Mouse (Mus musculus) myocyte (in vitro differentiated cells): ENCODE data around the gene Ccdc96. TPM values are rescaled to one million over a fixed set of nuclear protein-coding genes. Genes with fewer than 3 reads are reported as not detected.

ENCODE experiments used
- H3K27me3 ChIP-seq: one replicate; pipeline ENCODE4 v1.6.1; 2011; ENCODE audit not compliant: control insufficient read depth, insufficient read depth, insufficient read length
- H3K36me3 ChIP-seq: one replicate; pipeline ENCODE4 v1.6.1; 2011; ENCODE audit not compliant: control insufficient read depth, insufficient read depth
- H3K4me2 ChIP-seq: one replicate; pipeline ENCODE4 v1.6.1; 2011; ENCODE audit warnings: low read depth, control low read depth
- H3K4me3 ChIP-seq: one replicate; pipeline ENCODE4 v1.5.1; 2011; ENCODE audit warnings: mild to moderate bottlenecking, control low read depth, moderate library complexity
- H3K79me2 ChIP-seq: one replicate; pipeline ENCODE4 v1.6.1; 2011; ENCODE audit not compliant: control insufficient read depth, insufficient read depth
- H3ac ChIP-seq: one replicate; pipeline ENCODE4 v1.6.1; 2011; ENCODE audit not compliant: control insufficient read depth, insufficient read length
- CEBPB ChIP-seq: IDR thresholded peaks from 2 replicates; pipeline ENCODE4 v1.6.1; 2011; ENCODE audit warnings: mild to moderate bottlenecking, moderate library complexity; ENCODE audit not compliant: poor library complexity, insufficient read depth, severe bottlenecking
- E2F4 ChIP-seq: IDR thresholded peaks from one replicate; pipeline ENCODE4 v1.6.1; 2011; ENCODE audit warnings: mild to moderate bottlenecking, control low read depth, moderate library complexity; ENCODE audit not compliant: insufficient read depth
- MAX ChIP-seq: IDR thresholded peaks from one replicate; pipeline ENCODE4 v1.6.1; 2011; ENCODE audit warnings: low read depth, mild to moderate bottlenecking, control low read depth
- MYOD1 ChIP-seq, 3 experiments: IDR thresholded peaks; one replicate each; pipeline ENCODE4 v1.6.1; 2011; ENCODE audit warnings: control low read depth in 2 of 3, low read depth in 2 of 3, mild to moderate bottlenecking in 2 of 3, moderate library complexity in 1 of 3; ENCODE audit not compliant: insufficient read length in 2 of 3, control insufficient read depth in 1 of 3
- MYOG ChIP-seq, 3 experiments: IDR thresholded peaks; one replicate each; pipeline ENCODE4 v1.6.1; 2011; ENCODE audit warnings: control low read depth in 2 of 3, low read depth in 2 of 3, mild to moderate bottlenecking in 2 of 3; ENCODE audit not compliant: insufficient read length in 2 of 3, control insufficient read depth in 1 of 3, insufficient read depth in 1 of 3
- POLR2A ChIP-seq: IDR thresholded peaks from one replicate; pipeline ENCODE4 v1.6.1; 2011; ENCODE audit warnings: low read depth, mild to moderate bottlenecking, control low read depth, moderate library complexity; ENCODE audit not compliant: insufficient read length
- POLR2AphosphoS2 ChIP-seq: IDR thresholded peaks from one replicate; pipeline ENCODE4 v1.6.1; 2011; ENCODE audit warnings: low read depth, control low read depth; ENCODE audit not compliant: insufficient read length
- REST ChIP-seq: IDR thresholded peaks from one replicate; pipeline ENCODE4 v1.6.1; 2011; ENCODE audit warnings: mild to moderate bottlenecking, control low read depth, moderate library complexity; ENCODE audit not compliant: insufficient read depth, insufficient read length
- SRF ChIP-seq: IDR thresholded peaks from one replicate; pipeline ENCODE4 v1.6.1; 2011; ENCODE audit warnings: low read depth; ENCODE audit not compliant: control insufficient read depth, insufficient read length
- TCF12 ChIP-seq: IDR thresholded peaks from one replicate; pipeline ENCODE4 v1.6.1; 2011; ENCODE audit warnings: mild to moderate bottlenecking, control low read depth; ENCODE audit not compliant: poor library complexity, insufficient read depth, severe bottlenecking
- TCF3 ChIP-seq: IDR thresholded peaks from one replicate; pipeline ENCODE4 v1.6.1; 2011; ENCODE audit warnings: low read depth, control low read depth; ENCODE audit not compliant: insufficient read length
- USF1 ChIP-seq: IDR thresholded peaks from one replicate; pipeline ENCODE4 v1.6.1; 2011; ENCODE audit warnings: low read depth, mild to moderate bottlenecking, control low read depth, moderate library complexity
- polyA plus RNA-seq: library from polyadenylated mRNA; unstranded; fragments of >200 nt; fragmentation: generic; extraction: Trizol; gene quantifications from one replicate; pipeline ENCODE4 v1.2.1, GENCODE M21; 2012; ENCODE audit warnings: missing spikeins

The Ccdc96 gene
- 0.38 TPM for polyA plus RNA-seq

GRCm38 (mm10) chr5:36484171-36484990 lies at the start of gene Ccdc96, which contains the start of gene Tada2b:
TSS of gene Ccdc96 (plus strand) at chr5:36484588.
TSS of gene Tada2b (minus strand) at chr5:36484285.
- TF ChIP-seq SRF = no peak
- TF ChIP-seq E2F4 = no peak
- no peak for TF ChIP-seq TCF3
- peak; percentile 66 for TF ChIP-seq POLR2A
- peak in 1 of 3 experiments; percentile 39 for TF ChIP-seq MYOG (IDR thresholded peaks at IDR 0.05; ENCODE audit: control insufficient read depth in 1 of 3, insufficient read depth in 1 of 3, insufficient read length in 2 of 3, low read depth in 2 of 3)
- no peak for TF ChIP-seq MYOD1 (IDR thresholded peaks at IDR 0.05; ENCODE audit: control insufficient read depth in 1 of 3, insufficient read length in 2 of 3, low read depth in 2 of 3)
- TF ChIP-seq USF1 = no peak
- no peak for TF ChIP-seq POLR2AphosphoS2
- peak within 1 kb of the TSS; percentile 76 for H3K4me3 ChIP-seq
- peak within 1 kb of the TSS; percentile 87 for H3ac ChIP-seq
- no peaks in the 10 kb centered on the region for H3K36me3 ChIP-seq
- peaks cover 42% of the 10 kb centered on the region for H3K79me2 ChIP-seq
- H3K4me2 ChIP-seq = peak within 1 kb of the TSS; percentile 96
- no peaks in the 10 kb centered on the region for H3K27me3 ChIP-seq

GRCm38 (mm10) chr5:36436858-36437257 lies 47.5 kb upstream of the Ccdc96 start:
- Histone ChIP-seq H3ac (no peak overlapping the region), H3K79me2 (no peaks in the 10 kb centered on the region), H3K4me3 (no peak overlapping the region), H3K36me3 (no peaks in the 10 kb centered on the region), H3K4me2 (no peak overlapping the region), H3K27me3 (peaks cover 18% of the 10 kb centered on the region)
- no peak for TF ChIP-seq E2F4
- no peak for TF ChIP-seq CEBPB
- no peak for TF ChIP-seq TCF3
- TF ChIP-seq POLR2AphosphoS2 = no peak
- TF ChIP-seq MAX = no peak
- no peak for TF ChIP-seq TCF12
- no peak for TF ChIP-seq USF1
- TF ChIP-seq REST = no peak
- no peak for TF ChIP-seq MYOD1 (IDR thresholded peaks at IDR 0.05; ENCODE audit: control insufficient read depth in 1 of 3, insufficient read length in 2 of 3, low read depth in 2 of 3)
- TF ChIP-seq MYOG (IDR thresholded peaks at IDR 0.05; ENCODE audit: control insufficient read depth in 1 of 3, insufficient read depth in 1 of 3, insufficient read length in 2 of 3, low read depth in 2 of 3) = no peak
- no peak for TF ChIP-seq SRF

GRCm38 (mm10) chr5:36440741-36441140 lies 43.6 kb upstream of the Ccdc96 start:
- Histone ChIP-seq H3K27me3 (peaks cover 19% of the 10 kb centered on the region), H3K79me2 (no peaks in the 10 kb centered on the region), H3K4me2 (no peak overlapping the region), H3K36me3 (no peaks in the 10 kb centered on the region), H3K4me3 (no peak overlapping the region), H3ac (no peak overlapping the region)
- TF ChIP-seq POLR2A (no peak), MAX (no peak), MYOD1 (IDR thresholded peaks at IDR 0.05; ENCODE audit: control insufficient read depth in 1 of 3, insufficient read length in 2 of 3, low read depth in 2 of 3) (no peak), USF1 (no peak), REST (no peak), MYOG (IDR thresholded peaks at IDR 0.05; ENCODE audit: control insufficient read depth in 1 of 3, insufficient read depth in 1 of 3, insufficient read length in 2 of 3, low read depth in 2 of 3) (no peak), SRF (no peak), POLR2AphosphoS2 (no peak), TCF12 (no peak), TCF3 (no peak), E2F4 (no peak), CEBPB (no peak)

- TF ChIP-seq MYOG (IDR thresholded peaks at IDR 0.05; ENCODE audit: control insufficient read depth in 1 of 3, insufficient read depth in 1 of 3, insufficient read length in 2 of 3, low read depth in 2 of 3) = no peak
- no peak for TF ChIP-seq MYOD1 (IDR thresholded peaks at IDR 0.05; ENCODE audit: control insufficient read depth in 1 of 3, insufficient read length in 2 of 3, low read depth in 2 of 3)
- TF ChIP-seq USF1 = no peak
- no peak for TF ChIP-seq TCF12
- H3ac ChIP-seq = no peak overlapping the region
- H3K79me2 ChIP-seq = no peaks in the 10 kb centered on the region
- H3K4me3 ChIP-seq = no peak overlapping the region
- H3K36me3 ChIP-seq = no peaks in the 10 kb centered on the region
- no peak overlapping the region for H3K4me2 ChIP-seq
- peaks cover 22% of the 10 kb centered on the region for H3K27me3 ChIP-seq
Observed at GRCm38 (mm10) chr5:36444611-36445010, 39.8 kb upstream of the Ccdc96 start.

GRCm38 (mm10) chr5:36445028-36445427 lies 39.4 kb upstream of the Ccdc96 start:
- Histone ChIP-seq H3K4me3 (no peak overlapping the region), H3K79me2 (no peaks in the 10 kb centered on the region), H3ac (no peak overlapping the region), H3K36me3 (no peaks in the 10 kb centered on the region), H3K4me2 (no peak overlapping the region), H3K27me3 (peaks cover 22% of the 10 kb centered on the region)
- TF ChIP-seq TCF3 = no peak
- TF ChIP-seq TCF12 = no peak
- no peak for TF ChIP-seq MYOD1 (IDR thresholded peaks at IDR 0.05; ENCODE audit: control insufficient read depth in 1 of 3, insufficient read length in 2 of 3, low read depth in 2 of 3)
- TF ChIP-seq USF1 = no peak
- no peak for TF ChIP-seq SRF
- no peak for TF ChIP-seq E2F4
- no peak for TF ChIP-seq POLR2AphosphoS2
- no peak for TF ChIP-seq CEBPB
- TF ChIP-seq MAX = no peak
- TF ChIP-seq POLR2A = no peak
- TF ChIP-seq MYOG (IDR thresholded peaks at IDR 0.05; ENCODE audit: control insufficient read depth in 1 of 3, insufficient read depth in 1 of 3, insufficient read length in 2 of 3, low read depth in 2 of 3) = no peak
- no peak for TF ChIP-seq REST
